Mouse (Mus musculus) CD4-positive naive resting alpha-beta T cell, adult 76 days (primary cell): ENCODE data around the gene Zmym5. TPM values are rescaled to one million over a fixed set of nuclear protein-coding genes. Genes with fewer than 3 reads are reported as not detected.

Source experiments
- total RNA-seq: library from RNA; stranded (reverse); gene quantifications from one replicate; pipeline ENCODE4 v1.2.4, GENCODE M21; 2023

The Zmym5 gene
- 53.0 TPM for total RNA-seq

GRCm38 (mm10) chr14:56811701-56812339 lies at the start of gene Zmym5:
Gene Zmym5 (minus strand): TSS chr14:56811716.

GRCm38 (mm10) chr14:56778200-56778932 lies 33.1 kb downstream of the Zmym5 start, which contains the start of gene Pspc1:
Gene Pspc1 (minus strand): TSS chr14:56778316.

Other genes with a start within 250 kb of the Zmym5 start
- gene Cenpj, start 236.3 kb downstream of the Zmym5 start, total RNA-seq: 9.1 TPM
- 77.4 TPM for gene Parp4, start 236.1 kb downstream of the Zmym5 start, total RNA-seq
- gene Mphosph8, start 143.5 kb downstream of the Zmym5 start, total RNA-seq: 27.4 TPM
- 70.1 TPM for gene Pspc1, start 33.4 kb downstream of the Zmym5 start, total RNA-seq
- 99.9 TPM for gene Zmym2, start 74.9 kb upstream of the Zmym5 start, total RNA-seq
- not detected for gene Gja3, start 246.4 kb upstream of the Zmym5 start, total RNA-seq